Mouse (Mus musculus): ENCODE data around the gene Iqch.

GRCm38 (mm10) chr9:63591661-63592256 lies 10.5 kb downstream of the Iqch start:
- TF ChIP-seq CTCF (IDR thresholded peaks at IDR 0.05) (no peak), EP300 (IDR thresholded peaks at IDR 0.05) (no peak)
